Mouse (Mus musculus): ENCODE results near the gene Scn1a. TPM values are rescaled to one million over a fixed set of nuclear protein-coding genes. Genes with fewer than 3 reads are reported as not detected.

The Scn1a gene
- 10 to 100 TPM; 54.5 to 57.1 TPM for total RNA-seq (2021)

DNA sequence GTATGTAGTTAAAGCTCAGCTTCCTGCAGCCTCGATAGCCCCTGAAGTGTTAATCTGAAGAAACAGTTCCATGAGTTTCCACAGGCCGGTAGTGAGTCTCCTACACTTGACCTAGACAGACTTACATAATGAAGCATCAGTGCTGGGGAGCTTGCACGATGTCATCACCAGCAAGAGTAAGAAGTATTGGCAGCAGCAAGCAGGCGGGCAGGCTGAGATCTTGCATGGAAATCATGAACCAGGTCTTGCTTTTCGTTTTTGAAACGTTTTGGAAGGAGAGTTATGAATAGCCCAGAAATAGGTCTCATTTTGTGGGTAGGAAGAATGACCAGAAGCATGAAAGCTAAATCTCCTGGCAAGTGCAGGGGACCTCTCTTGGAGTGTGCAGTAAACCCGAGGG lies at the start of gene Scn1a:
TSS of gene Scn1a (minus strand) at position 130 of the 400 bp plus-strand sequence.
- intact Hi-C loops (cut with DNase I), result no loop called here
- DNase-seq (ENCODE audit: extremely low spot score in 1 of 2, low spot score in 2 of 2), result no peak

GRCm38 (mm10) chr2:66478395-66478794 lies 37.8 kb upstream of the Scn1a start:
- no peak for DNase-seq (ENCODE audit: extremely low spot score in 1 of 2, low spot score in 2 of 2)
- intact Hi-C loops (cut with DNase I), result no loop called here

DNA sequence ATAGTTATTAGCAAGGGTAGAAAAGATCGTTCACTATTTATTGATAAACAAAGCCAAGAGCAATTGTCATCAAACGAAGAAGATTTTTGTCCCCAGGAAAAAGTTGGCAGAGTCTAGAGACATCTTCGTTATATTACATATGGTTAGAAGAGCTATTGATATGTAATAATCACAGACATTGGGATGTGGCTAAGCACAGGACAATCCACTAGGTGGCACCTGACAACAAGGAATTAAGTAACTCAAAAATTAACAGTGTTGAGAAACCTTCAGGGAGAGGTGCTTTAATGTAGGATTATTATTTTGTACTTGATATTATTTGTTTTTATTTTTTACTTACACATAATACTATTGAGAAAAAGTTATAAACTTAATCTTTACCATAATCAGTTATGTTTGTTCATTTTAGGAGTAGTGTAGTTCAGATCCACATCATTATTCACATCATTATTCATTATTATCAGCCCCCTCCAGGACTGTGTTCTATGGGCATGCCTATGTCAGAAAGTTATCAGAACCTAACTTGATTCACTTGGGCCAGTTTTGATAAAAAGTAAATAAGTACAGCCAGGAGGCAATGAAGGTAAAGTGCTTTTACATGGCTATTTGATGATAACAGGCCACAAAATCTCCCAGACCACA lies 32.7 kb upstream of the Scn1a start:
- DNase-seq (ENCODE audit: extremely low spot score in 1 of 2, low spot score in 2 of 2), result peak; percentile 15 to 22
- intact Hi-C loops (cut with DNase I), result loop anchor here (5.0 kb wide), 1 partner anchor 169 kb away; no protein-coding TSS in a partner anchor

GRCm38 (mm10) chr2:66465484-66465883 lies 24.8 kb upstream of the Scn1a start:
- intact Hi-C loops (cut with DNase I), result no loop called here
- DNase-seq (ENCODE audit: extremely low spot score in 1 of 2, low spot score in 2 of 2), result no peak

GRCm38 (mm10) chr2:66464874-66465458 lies 24.3 kb upstream of the Scn1a start:
- intact Hi-C loops (cut with DNase I), result no loop called here
- no peak for DNase-seq (ENCODE audit: extremely low spot score in 1 of 2, low spot score in 2 of 2)

DNA sequence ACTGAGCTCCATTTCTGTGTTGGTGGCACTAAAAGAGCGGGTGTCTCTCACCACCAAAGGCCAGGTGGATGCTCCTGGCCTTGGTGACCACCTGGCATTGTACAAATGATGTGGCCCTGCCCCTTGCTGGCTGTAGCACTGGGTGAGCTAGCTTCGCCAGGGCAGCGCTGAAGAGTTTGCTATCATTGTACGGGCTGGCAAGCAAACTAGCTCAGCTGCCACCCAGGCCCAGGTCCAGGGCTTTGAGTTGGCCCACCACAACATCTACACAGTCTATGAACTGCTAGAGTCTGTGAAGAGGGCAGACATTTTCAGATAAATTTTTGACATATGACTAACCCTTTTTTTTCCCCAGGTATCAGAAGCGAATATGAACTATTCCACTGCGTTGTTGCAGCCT lies 23.3 kb upstream of the Scn1a start:
- intact Hi-C loops (cut with DNase I), result no loop called here
- no peak for DNase-seq (ENCODE audit: extremely low spot score in 1 of 2, low spot score in 2 of 2)

GRCm38 (mm10) chr2:66462458-66462857 lies 21.8 kb upstream of the Scn1a start:
- DNase-seq (ENCODE audit: extremely low spot score in 1 of 2, low spot score in 2 of 2), result no peak
- intact Hi-C loops (cut with DNase I), result no loop called here

DNA sequence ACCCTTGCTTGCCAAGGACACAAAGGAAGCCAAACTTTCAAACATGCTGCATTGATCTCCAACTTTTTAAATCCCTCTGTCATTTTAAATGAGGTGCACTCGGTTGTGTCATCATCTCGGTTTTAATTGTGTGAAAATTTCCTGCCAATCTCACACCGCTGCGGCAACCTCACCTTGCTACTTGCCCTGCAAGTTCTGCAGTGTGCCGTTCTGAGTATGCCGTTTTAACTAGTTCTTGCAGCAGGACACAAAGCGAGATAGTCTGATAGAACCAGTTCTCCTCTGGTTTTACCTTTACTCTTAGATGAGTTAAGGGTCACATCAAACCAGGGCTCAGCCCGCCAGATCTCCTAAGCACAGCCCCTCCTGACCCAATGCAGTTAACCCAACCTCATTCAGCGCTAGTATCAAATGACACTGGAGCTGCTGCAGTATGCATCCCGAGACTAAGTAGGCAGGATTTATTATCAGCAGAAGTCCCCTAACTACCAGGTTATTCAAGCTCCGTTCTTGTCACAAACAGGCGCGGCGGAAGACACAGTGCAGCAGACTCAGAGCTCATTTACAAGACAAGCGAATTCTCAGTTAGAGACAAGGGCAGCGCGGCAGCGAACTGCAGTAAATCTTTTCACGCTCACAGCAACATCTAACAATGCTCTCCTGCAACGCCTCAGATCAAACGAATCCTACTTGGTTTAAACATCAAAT lies 722 bp downstream of the Scn1a start:
- DNase-seq (ENCODE audit: extremely low spot score in 1 of 2, low spot score in 2 of 2), result no peak
- intact Hi-C loops (cut with DNase I), result no loop called here

DNA sequence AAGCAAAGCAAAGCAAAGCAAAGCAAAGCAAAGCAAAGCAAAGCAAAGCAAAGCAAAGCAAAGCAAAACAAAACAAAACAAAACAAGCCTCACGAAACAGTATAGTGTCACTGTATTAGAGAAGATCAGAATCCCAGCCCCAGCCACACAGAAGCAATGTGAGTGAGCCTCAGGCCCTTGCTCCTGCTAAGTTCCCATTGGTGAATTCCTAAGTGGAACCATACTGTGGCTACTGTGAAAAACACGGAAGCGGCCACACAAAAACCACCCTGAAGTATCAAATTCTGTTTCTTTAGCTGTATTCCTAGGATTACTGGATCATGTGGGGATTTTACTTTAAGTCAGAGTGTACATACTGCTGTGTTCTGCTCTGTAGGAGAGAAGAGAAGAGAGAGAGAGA lies 4.4 kb downstream of the Scn1a start:
- intact Hi-C loops (cut with DNase I), result no loop called here
- no peak for DNase-seq (ENCODE audit: extremely low spot score in 1 of 2, low spot score in 2 of 2)

DNA sequence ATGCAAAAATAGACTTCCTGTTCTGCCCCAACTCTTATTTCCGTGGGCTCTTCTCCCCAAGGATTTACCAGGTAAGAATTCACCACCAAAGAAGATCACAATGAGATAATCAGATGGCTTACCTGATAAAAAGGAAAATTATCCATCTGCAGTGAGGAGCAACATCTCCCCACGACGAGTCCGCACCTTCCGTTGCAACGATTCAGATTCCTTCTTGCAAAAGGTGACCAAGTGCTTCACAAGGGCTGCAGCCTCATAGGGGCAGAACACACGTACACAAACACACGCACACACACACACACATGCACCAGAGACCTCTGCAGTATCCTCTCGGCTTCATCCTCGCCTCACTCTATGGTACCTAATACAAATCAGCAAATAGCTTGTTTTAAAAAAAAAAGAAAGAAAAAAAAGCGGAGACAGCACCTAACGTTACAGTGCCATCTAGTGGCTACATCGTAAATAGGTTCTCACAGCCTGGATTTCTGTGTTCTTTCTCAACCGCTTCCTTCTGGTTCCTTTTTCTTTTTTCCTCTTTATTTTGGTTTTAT lies 30.8 kb downstream of the Scn1a start:
- peak in 1 of 2 experiments; percentile 72 for DNase-seq (ENCODE audit: extremely low spot score in 1 of 2, low spot score in 2 of 2)
- intact Hi-C loops (cut with DNase I), result loop anchor here (2.0 kb wide), 2 partner anchors 73 to 153 kb away; partner anchors contain the start of gene Ttc21b

GRCm38 (mm10) chr2:66408899-66409739 lies 31.5 kb downstream of the Scn1a start:
- peak; percentile 34 to 55 for DNase-seq (ENCODE audit: extremely low spot score in 1 of 2, low spot score in 2 of 2)
- intact Hi-C loops (cut with DNase I), result loop anchor here (2.0 kb wide), 2 partner anchors 72 to 152 kb away; partner anchors contain the start of gene Ttc21b

DNA sequence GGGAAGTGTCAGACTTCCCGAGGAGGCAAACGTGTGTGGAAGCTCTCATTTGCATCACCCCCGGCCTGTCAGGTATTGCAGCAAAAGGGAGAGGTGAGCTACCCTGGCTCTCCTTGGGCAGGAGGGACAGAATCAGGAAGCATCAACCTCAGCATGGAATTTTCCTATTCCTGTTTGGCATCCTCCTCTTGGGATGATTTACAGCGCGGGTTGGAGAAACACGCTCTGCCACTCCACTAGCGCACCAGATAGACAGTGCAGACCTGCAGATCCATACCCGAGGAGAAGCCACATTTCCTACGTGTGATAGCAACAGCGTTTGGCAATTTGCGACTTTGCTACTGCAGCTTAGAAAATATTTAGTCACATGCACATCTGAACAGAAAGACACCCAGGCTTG lies 32.2 kb downstream of the Scn1a start:
- peak in 1 of 2 experiments; percentile 13 for DNase-seq (ENCODE audit: extremely low spot score in 1 of 2, low spot score in 2 of 2)
- intact Hi-C loops (cut with DNase I), result loop anchor here (2.0 kb wide), 2 partner anchors 72 to 152 kb away; partner anchors contain the start of gene Ttc21b

DNA sequence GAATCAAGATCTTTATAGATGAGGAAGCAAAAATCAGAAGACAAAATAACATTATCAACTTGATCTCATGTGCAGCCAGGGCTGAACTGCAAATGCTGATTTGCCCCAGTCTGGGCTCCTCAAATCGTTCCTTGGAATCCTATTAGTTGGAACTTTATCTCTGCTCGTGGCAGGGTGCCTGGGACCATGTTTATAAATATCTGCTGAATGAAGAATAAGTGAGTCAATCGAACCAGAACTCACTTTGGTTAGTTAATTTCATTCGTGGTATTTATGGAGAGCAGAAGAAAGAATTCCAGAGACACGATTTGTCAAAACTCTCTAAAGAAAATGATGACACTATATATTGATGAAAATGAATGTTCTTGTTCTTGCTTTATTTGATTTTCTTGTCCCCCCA lies 48.1 kb downstream of the Scn1a start:
- intact Hi-C loops (cut with DNase I), result loop anchor here (5.0 kb wide), 1 partner anchor 40 kb away; no protein-coding TSS in a partner anchor
- DNase-seq (ENCODE audit: extremely low spot score in 1 of 2, low spot score in 2 of 2), result no peak

DNA sequence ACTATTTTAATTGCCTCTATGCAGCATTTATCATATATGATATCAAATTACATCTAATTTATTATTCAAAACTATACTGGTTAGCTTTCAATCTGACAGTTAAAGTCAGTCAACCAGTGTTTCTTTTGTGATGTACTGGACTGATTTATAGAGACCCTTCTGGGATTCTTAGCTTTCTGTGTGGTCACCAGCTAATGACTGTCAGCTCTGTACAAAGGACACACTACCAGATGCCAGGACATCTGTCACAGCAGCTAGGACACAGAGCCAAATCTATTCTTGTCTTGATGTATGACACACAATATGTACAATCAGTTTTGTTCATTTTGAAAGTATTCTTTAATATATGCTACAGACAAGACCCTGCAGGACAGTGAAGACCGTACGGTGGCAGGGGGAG lies 72.7 kb downstream of the Scn1a start:
- DNase-seq (ENCODE audit: extremely low spot score in 1 of 2, low spot score in 2 of 2), result no peak
- intact Hi-C loops (cut with DNase I), result no loop called here

DNA sequence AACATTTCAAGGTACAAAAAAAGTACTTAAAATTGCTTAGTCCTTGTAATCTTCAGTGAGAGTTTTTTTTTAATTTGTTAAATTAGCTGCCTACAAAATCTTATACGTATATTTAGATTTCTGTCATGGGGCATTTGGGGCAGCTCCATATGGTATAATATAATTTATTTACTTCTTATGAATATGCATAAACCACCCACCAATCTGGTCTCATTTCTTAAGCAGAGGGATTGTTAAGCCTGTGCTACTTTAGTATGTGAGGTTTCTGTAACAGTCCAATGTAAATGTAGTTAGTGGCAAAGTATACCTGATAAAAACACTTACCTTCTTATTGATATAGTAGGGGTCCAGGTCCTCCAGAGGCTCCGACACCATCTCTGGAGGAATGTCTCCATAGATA lies 90.0 kb downstream of the Scn1a start:
- no peak for DNase-seq (ENCODE audit: extremely low spot score in 1 of 2, low spot score in 2 of 2)
- intact Hi-C loops (cut with DNase I), result loop anchor here (5.0 kb wide), 1 partner anchor 42 kb away; no protein-coding TSS in a partner anchor

GRCm38 (mm10) chr2:66346622-66347021 lies 94.0 kb downstream of the Scn1a start:
- no peak for DNase-seq (ENCODE audit: extremely low spot score in 1 of 2, low spot score in 2 of 2)
- intact Hi-C loops (cut with DNase I), result no loop called here

DNA sequence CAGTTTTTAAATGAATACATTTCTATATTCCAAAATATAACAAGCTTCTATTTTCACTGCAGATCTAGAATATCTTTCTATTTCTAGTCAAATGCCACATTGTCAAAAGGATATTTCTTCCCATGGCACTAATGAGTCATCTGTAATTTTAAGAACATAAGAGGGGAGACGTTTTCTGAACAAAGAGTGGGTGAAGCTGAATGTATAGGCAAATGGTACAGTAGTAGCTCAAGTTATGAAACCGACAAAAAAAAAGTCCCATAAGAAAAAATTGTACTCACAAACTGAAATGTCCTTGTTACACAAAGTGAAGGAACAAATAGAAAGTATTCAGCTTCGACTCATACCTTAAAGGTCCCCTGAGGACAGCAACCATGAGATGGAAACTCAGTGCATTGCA lies 94.5 kb downstream of the Scn1a start:
- DNase-seq (ENCODE audit: extremely low spot score in 1 of 2, low spot score in 2 of 2), result no peak
- intact Hi-C loops (cut with DNase I), result no loop called here

DNA sequence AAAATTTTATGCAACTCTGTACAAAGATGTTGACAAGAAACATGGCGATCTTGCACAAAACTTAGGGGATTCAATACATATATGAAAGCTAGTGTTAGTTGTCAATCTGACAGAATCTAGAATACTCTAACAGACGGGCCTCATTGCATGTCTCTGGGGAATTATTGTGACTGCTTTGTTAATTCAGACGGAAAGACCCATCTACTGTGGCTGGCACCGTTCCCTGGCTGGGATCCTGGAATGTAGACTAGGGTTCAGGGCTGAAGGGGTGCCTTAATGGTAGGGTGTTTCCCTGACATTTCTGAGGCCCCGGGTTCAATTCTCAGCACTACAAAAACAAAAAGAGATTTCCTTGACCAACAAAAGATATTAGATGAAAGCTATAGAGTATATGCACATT lies 103.2 kb downstream of the Scn1a start:
- intact Hi-C loops (cut with DNase I), result loop anchor here (2.0 to 10.0 kb wide), 2 partner anchors 71 to 307 kb away; no protein-coding TSS in a partner anchor
- peak in 1 of 2 experiments; percentile 20 for DNase-seq (ENCODE audit: extremely low spot score in 1 of 2, low spot score in 2 of 2)

Data from left cerebral cortex, postnatal 10 days (tissue).